Mouse (Mus musculus) liver, postnatal 0 days (tissue): ENCODE measurements around the gene Adgrg3. TPM values are rescaled to one million over a fixed set of nuclear protein-coding genes. Genes with fewer than 3 reads are reported as not detected.
"Not testable (repeated sequence)": the region's sequence is repeated elsewhere in the genome, so short reads cannot be mapped to it uniquely, and the experiment has no call there.

Experiments used
- ATAC-seq: fragments of 200-750 bp; cut with Nextera tagmentation; 2 replicates; pipeline ENCODE4 v1.8.0; 2017; ENCODE audit warnings: mild to moderate bottlenecking, moderate library complexity
- DNase-seq: peaks from one replicate; pipeline ENCODE4 v3.0.0-alpha.2; 2016
- H3K27ac ChIP-seq: fragments of 300-500 bp; sonication (generic); 2 replicates; pipeline ENCODE4 v1.5.1; 2014; ENCODE audit warnings: antibody characterized with exemption, moderate library complexity, mild to moderate bottlenecking, low read depth
- H3K27me3 ChIP-seq: fragments of 300-500 bp; sonication (generic); 2 replicates; pipeline ENCODE4 v1.6.1; 2014; ENCODE audit warnings: low read length, control low read depth, mixed read lengths; ENCODE audit not compliant: insufficient read depth
- H3K36me3 ChIP-seq: fragments of 300-500 bp; sonication (generic); replicated peaks from 2 replicates; pipeline ENCODE4 v1.6.1; 2014; ENCODE audit warnings: mild to moderate bottlenecking, control low read depth, low read length, moderate library complexity, mixed read lengths; ENCODE audit not compliant: insufficient read depth
- H3K4me1 ChIP-seq: fragments of 300-500 bp; sonication (generic); 2 replicates; pipeline ENCODE4 v1.6.1; 2014; ENCODE audit warnings: antibody characterized with exemption, mild to moderate bottlenecking, control low read depth; ENCODE audit not compliant: insufficient read depth
- H3K4me2 ChIP-seq: fragments of 300-500 bp; sonication (generic); 2 replicates; pipeline ENCODE4 v1.6.1; 2014; ENCODE audit warnings: low read depth, mild to moderate bottlenecking, low read length, moderate library complexity, mixed read lengths
- H3K4me3 ChIP-seq: fragments of 300-500 bp; sonication (generic); 2 replicates; pipeline ENCODE4 v1.5.1; 2014; ENCODE audit warnings: low read depth, low read length
- H3K9ac ChIP-seq: fragments of 300-500 bp; sonication (generic); replicated peaks from 2 replicates; pipeline ENCODE4 v1.6.1; 2014; ENCODE audit warnings: mild to moderate bottlenecking, moderate library complexity
- H3K9me3 ChIP-seq: fragments of 300-500 bp; sonication (generic); 2 replicates; pipeline ENCODE4 v1.6.1; 2016; ENCODE audit warnings: mild to moderate bottlenecking, control low read depth, low read length, mixed read lengths
- CTCF ChIP-seq: sonication (generic); IDR thresholded peaks from 2 replicates; pipeline ENCODE4 v1.5.1; 2016; ENCODE audit warnings: antibody characterized with exemption, low read depth
- EP300 ChIP-seq: IDR thresholded peaks from 2 replicates; pipeline ENCODE4 v1.6.1; 2016; ENCODE audit warnings: antibody characterized with exemption, low read depth, mild to moderate bottlenecking
- WGBS: fragments of 180-500 bp; shearing (Covaris S2); extraction: QIAGEN DNeasy Blood & Tissue Kit; methylation state at CpG from one replicate; pipeline ENCODE4 v1.1.7; 2014; ENCODE audit not compliant: insufficient replicate concordance; 5-methylcytosine and 5-hydroxymethylcytosine counted together
- polyA plus RNA-seq: library from polyadenylated mRNA; unstranded; fragments of >200 nt; fragmentation: Nextera tagmentation; extraction: Ambion mirVana; gene quantifications from 2 replicates; pipeline ENCODE4 v1.2.1, GENCODE M21; 2015

Adgrg3 gene
- polyA plus RNA-seq, 1 experiment from 2014 or later, result 9.6 TPM

DNA sequence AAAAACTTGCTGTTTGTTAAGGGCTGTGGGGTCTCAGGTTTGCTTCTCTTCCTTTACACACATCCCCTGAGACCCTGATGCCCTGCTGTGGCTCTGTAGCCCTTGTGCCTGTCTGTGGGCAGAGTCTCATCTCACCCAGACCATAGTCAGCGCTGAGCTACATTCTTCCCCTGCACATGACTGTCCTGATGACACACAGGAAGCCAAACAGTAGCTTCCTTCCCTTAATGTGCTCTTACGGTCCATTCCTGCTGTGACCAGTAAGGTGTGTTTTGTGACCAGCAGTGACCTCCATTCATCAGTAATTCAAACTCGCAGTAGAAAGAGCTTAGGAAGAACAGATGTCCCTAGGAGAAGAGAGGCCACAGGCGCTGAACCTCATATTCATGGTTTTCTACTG, 6.9 kb downstream of the Adgrg3 start:
- ATAC-seq (no peak), DNase-seq (no peak)
- H3K27ac ChIP-seq, result no peak overlapping the region
- H3K4me3 ChIP-seq, result no peak overlapping the region
- H3K9ac ChIP-seq, result no peak overlapping the region
- H3K36me3 ChIP-seq, result no peaks in the 10 kb centered on the region
- WGBS, result 54% methylated on average over 4 of the region's 4 CpGs
- no peaks in the 10 kb centered on the region for H3K27me3 ChIP-seq
- no peak overlapping the region for H3K4me2 ChIP-seq
- 0 out of 2 replicates have a peak, but pooled peaks cover 2% of the 10 kb centered on the region for H3K4me1 ChIP-seq
- TF ChIP-seq EP300, result no peak
- TF ChIP-seq CTCF, result no peak
- no peaks in the 10 kb centered on the region for H3K9me3 ChIP-seq

DNA sequence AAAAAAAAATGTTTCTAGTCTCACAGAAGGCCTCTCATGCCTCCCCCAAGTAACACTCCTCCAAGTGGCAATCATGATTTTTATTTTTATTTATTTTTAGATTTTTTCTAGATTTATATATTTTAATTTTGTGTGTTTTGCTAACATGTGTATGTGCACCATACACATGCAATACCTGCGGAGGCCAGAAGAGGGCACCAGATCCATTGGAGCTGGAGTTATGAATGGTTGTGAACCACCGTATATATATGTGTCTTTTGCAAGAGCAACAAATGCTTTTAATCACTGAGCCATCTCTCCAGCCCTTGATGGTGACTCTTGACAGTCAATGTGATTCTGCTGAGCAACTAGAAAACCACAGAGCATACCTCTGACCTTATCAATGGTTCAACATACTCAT, 7.9 kb downstream of the Adgrg3 start:
- no peak for TF ChIP-seq EP300
- TF ChIP-seq CTCF, result peak; percentile 81
- WGBS, result 70% methylated on average over 2 of the region's 2 CpGs
- Histone ChIP-seq H3K4me3 (no peak overlapping the region), H3K36me3 (no peaks in the 10 kb centered on the region), H3K9me3 (no peaks in the 10 kb centered on the region), H3K9ac (no peak overlapping the region), H3K27me3 (no peaks in the 10 kb centered on the region), H3K4me1 (0 out of 2 replicates have a peak, but pooled peaks cover 2% of the 10 kb centered on the region), H3K4me2 (no peak overlapping the region), H3K27ac (no peak overlapping the region)
- DNase-seq, result peak; percentile 74
- no peak for ATAC-seq

DNA sequence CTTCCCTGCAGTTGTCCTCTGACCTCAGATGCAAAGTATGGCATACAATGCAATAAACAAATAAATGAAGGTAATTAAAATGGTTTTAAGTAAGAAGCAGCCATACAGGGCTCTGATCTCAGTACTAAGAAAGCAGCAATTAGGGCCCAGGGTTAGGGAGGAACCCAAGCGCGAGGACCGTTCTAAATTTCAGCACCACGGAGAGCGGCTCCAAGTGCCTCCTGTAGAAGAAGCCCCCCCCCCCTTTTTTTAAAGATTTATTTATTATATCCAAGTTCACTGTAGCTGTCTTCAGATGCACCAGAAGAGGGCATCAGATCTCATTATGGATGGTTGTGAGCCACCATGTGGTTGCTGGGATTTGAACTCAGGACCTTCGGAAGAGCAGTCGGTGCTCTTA, 10.9 kb downstream of the Adgrg3 start:
- not testable (repeated sequence) for H3K27ac ChIP-seq, H3K9ac ChIP-seq, H3K27me3 ChIP-seq, H3K9me3 ChIP-seq, H3K4me3 ChIP-seq, H3K4me1 ChIP-seq, DNase-seq, H3K4me2 ChIP-seq, ATAC-seq, H3K36me3 ChIP-seq
- WGBS, result 86% methylated on average over 7 of the region's 7 CpGs

DNA sequence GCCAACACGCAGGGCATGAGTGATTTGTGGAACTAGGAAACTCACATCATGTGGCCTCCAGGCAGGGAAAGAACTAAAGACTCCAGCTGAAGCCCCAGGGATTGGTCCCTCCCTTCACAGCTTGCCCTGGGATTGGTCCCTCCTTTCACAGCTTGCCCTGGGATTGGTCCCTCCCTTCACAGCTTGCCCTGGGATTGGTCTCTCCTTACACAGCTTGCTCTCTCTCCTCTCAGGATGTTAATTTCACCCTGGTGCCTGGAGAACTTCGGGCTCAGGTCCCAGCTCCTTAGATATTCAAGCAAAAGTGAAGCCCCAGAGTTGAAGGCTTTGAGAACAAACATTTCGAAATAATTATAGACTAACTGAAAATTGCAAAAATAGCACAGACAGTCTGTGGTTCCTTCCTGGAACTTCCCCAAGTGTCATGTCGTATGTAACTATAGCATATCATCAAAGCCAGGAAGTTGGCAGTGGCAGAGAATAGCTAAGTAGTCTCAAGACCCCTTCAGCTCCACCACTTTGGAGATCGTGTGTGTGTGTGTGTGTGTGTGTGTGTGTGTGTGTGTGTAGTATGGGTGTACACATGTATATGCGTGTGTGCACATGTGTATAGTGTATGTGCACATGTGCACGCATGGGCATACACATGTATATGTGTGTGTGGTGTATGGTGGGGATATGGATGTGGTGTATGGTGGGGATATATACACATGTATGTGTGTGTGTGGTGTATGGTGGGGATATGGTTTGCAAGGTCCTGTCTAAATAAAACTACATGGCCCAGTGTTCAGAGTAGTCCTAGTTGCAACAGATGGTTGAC, 19.8 kb downstream of the Adgrg3 start:
- Histone ChIP-seq H3K36me3 (no peaks in the 10 kb centered on the region), H3K27me3 (no peaks in the 10 kb centered on the region), H3K9ac (no peak overlapping the region), H3K27ac (peak overlapping the region; percentile 51), H3K9me3 (no peaks in the 10 kb centered on the region), H3K4me1 (peaks cover 24% of the 10 kb centered on the region), H3K4me3 (no peak overlapping the region), H3K4me2 (no peak overlapping the region)
- ATAC-seq (peak; percentile 90), DNase-seq (peak; percentile 58)
- TF ChIP-seq CTCF (no peak), EP300 (peak; percentile 26; the same call in 1 of the 2 replicates)
- 39% methylated on average over 7 of the region's 7 CpGs for WGBS

GRCm38 (mm10) chr8:95041883-95042784, 24.6 kb downstream of the Adgrg3 start:
- Histone ChIP-seq H3K9ac (no peak overlapping the region), H3K4me1 (peaks cover 26% of the 10 kb centered on the region), H3K27ac (peak overlapping the region; percentile 80), H3K9me3 (no peaks in the 10 kb centered on the region), H3K27me3 (no peaks in the 10 kb centered on the region), H3K4me2 (peak overlapping the region; percentile 38), H3K4me3 (no peak overlapping the region), H3K36me3 (no peaks in the 10 kb centered on the region)
- WGBS, result 56% methylated on average over 6 of the region's 6 CpGs
- no peak for TF ChIP-seq CTCF
- no peak for TF ChIP-seq EP300
- DNase-seq, result no peak
- peak; percentile 75 for ATAC-seq

DNA sequence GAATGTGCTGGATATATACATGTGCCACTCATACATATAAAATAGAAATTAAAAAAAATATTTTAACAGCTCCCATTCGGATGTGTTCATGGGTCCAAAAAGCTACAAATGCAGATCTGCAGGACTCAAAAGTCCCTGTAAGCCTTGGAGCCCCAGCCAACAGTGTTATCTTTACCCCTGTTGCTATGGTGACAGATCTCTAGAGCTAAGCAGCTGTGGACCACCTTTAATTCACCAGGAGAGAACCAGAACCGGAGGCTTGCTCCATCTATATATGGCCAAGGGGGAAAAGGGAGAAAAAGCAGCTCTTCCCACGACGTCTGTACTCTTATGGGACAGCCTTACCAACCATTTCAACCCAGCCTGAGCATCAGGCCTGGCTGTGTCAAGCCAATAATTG, 27.3 kb downstream of the Adgrg3 start:
- WGBS, result 69% methylated on average over 4 of the region's 4 CpGs
- H3K27me3 ChIP-seq, result no peaks in the 10 kb centered on the region

More for the DNA sequence above, 27.3 kb downstream of the Adgrg3 start:
- no peak overlapping the region for H3K4me3 ChIP-seq
- ATAC-seq, result no peak
- TF ChIP-seq EP300 (no peak), CTCF (no peak)
- H3K4me1 ChIP-seq, result peaks cover 16% of the 10 kb centered on the region; the same call in 1 of the 2 replicates
- H3K27ac ChIP-seq, result no peak overlapping the region
- H3K9ac ChIP-seq, result no peak overlapping the region
- no peak for DNase-seq
- no peaks in the 10 kb centered on the region for H3K9me3 ChIP-seq
- no peaks in the 10 kb centered on the region for H3K36me3 ChIP-seq
- H3K4me2 ChIP-seq, result no peak overlapping the region
